Mouse (Mus musculus) embryonic facial prominence, embryonic 11.5 days (tissue): ENCODE data around the gene Efna4. TPM values are rescaled to one million over a fixed set of nuclear protein-coding genes. Genes with fewer than 3 reads are reported as not detected.

ENCODE experiments used
- polyA plus RNA-seq: library from polyadenylated mRNA; unstranded; fragments of >200 nt; fragmentation: Nextera tagmentation; extraction: Ambion mirVana; gene quantifications from 2 replicates; pipeline ENCODE4 v1.2.1, GENCODE M21; 2014

Efna4 gene
- polyA plus RNA-seq, 1 experiment from 2014 or later = 39.5 TPM

Other genes starting within 250 kb of the Efna4 start
- 14.4 and 18.0 TPM in 2 replicates for gene Rusc1, start 244.7 kb downstream of the Efna4 start, polyA plus RNA-seq
- not detected in 2 replicates for gene Gm43738, start 236.9 kb downstream of the Efna4 start, polyA plus RNA-seq
- 299 and 334 TPM in 2 replicates for gene Fdps, start 236.1 kb downstream of the Efna4 start, polyA plus RNA-seq
- 1.5 and 2.0 TPM in 2 replicates for gene Pklr, start 201.9 kb downstream of the Efna4 start, polyA plus RNA-seq
- 1.2 and 2.4 TPM in 2 replicates for gene Hcn3, start 177.8 kb downstream of the Efna4 start, polyA plus RNA-seq
- gene Clk2, start 173.2 kb downstream of the Efna4 start, polyA plus RNA-seq = 28.2 and 28.5 TPM in 2 replicates
- gene Scamp3, start 160.6 kb downstream of the Efna4 start, polyA plus RNA-seq = 80.5 and 91.1 TPM in 2 replicates
- 15.3 and 19.4 TPM in 2 replicates for gene Fam189b, start 154.9 kb downstream of the Efna4 start, polyA plus RNA-seq
- gene Gba, start 135.1 kb downstream of the Efna4 start, polyA plus RNA-seq = 34.6 TPM in 2 replicates
- gene Thbs3, start 122.8 kb downstream of the Efna4 start, polyA plus RNA-seq = 24.4 and 26.0 TPM in 2 replicates
- 208 and 225 TPM in 2 replicates for gene Mtx1, start 110.9 kb downstream of the Efna4 start, polyA plus RNA-seq
- gene Muc1, start 109.0 kb downstream of the Efna4 start, polyA plus RNA-seq = 0.90 and 1.3 TPM in 2 replicates
- gene Krtcap2, start 92.1 kb downstream of the Efna4 start, polyA plus RNA-seq = 287 and 288 TPM in 2 replicates
- 3.0 and 4.5 TPM in 2 replicates for gene Trim46, start 91.7 kb downstream of the Efna4 start, polyA plus RNA-seq
- 82.4 and 87.9 TPM in 2 replicates for gene Dpm3, start 78.7 kb downstream of the Efna4 start, polyA plus RNA-seq
- 39.8 and 45.7 TPM in 2 replicates for gene Slc50a1, start 67.5 kb downstream of the Efna4 start, polyA plus RNA-seq
- gene Efna1, start 56.9 kb downstream of the Efna4 start, polyA plus RNA-seq = 26.9 and 30.2 TPM in 2 replicates
- 6.6 and 8.3 TPM in 2 replicates for gene Efna3, start 15.1 kb downstream of the Efna4 start, polyA plus RNA-seq
- gene Adam15, start 12.0 kb upstream of the Efna4 start, polyA plus RNA-seq = 17.8 and 17.9 TPM in 2 replicates
- 0.32 TPM in 1 of 2 replicates, not detected in the other for gene Dcst2, start 23.9 kb upstream of the Efna4 start, polyA plus RNA-seq
- 0.21 TPM in 1 of 2 replicates, not detected in the other for gene Dcst1, start 27.2 kb upstream of the Efna4 start, polyA plus RNA-seq
- 0.49 and 1.1 TPM in 2 replicates for gene Zbtb7b, start 56.7 kb upstream of the Efna4 start, polyA plus RNA-seq
- 0.80 TPM in 1 of 2 replicates, not detected in the other for gene Lenep, start 64.8 kb upstream of the Efna4 start, polyA plus RNA-seq
- gene Flad1, start 73.8 kb upstream of the Efna4 start, polyA plus RNA-seq = 23.8 and 24.4 TPM in 2 replicates
- gene Cks1b, start 80.4 kb upstream of the Efna4 start, polyA plus RNA-seq = 648 and 668 TPM in 2 replicates
- gene Shc1, start 80.4 kb upstream of the Efna4 start, polyA plus RNA-seq = 43.6 and 53.0 TPM in 2 replicates
- 55.8 and 56.5 TPM in 2 replicates for gene Pygo2, start 92.2 kb upstream of the Efna4 start, polyA plus RNA-seq
- gene Pbxip1, start 98.7 kb upstream of the Efna4 start, polyA plus RNA-seq = 9.1 and 10.8 TPM in 2 replicates
- gene Pmvk, start 116.5 kb upstream of the Efna4 start, polyA plus RNA-seq = 57.3 and 58.9 TPM in 2 replicates
- 0.91 and 1.1 TPM in 2 replicates for gene Kcnn3, start 182.1 kb upstream of the Efna4 start, polyA plus RNA-seq